Mouse (Mus musculus) limb, embryonic 12.5 days (tissue): Measurements from ENCODE around the gene Acap3. TPM values are rescaled to one million over a fixed set of nuclear protein-coding genes. Genes with fewer than 3 reads are reported as not detected.

ENCODE experiments used
- ATAC-seq: fragments of 200-750 bp; cut with Nextera tagmentation; 2 replicates; pipeline ENCODE4 v1.8.0; 2017; ENCODE audit warnings: low read depth, moderate TSS enrichment; ENCODE audit not compliant: insufficient number of reproducible peaks, insufficient read depth, low FRiP score, low TSS enrichment
- H3K27ac ChIP-seq: fragments of 300-500 bp; sonication (generic); 2 replicates; pipeline ENCODE4 v1.5.1; 2016; ENCODE audit warnings: mild to moderate bottlenecking, moderate library complexity
- H3K27me3 ChIP-seq: fragments of 300-500 bp; sonication (generic); 2 replicates; pipeline ENCODE4 v1.6.1; 2016; ENCODE audit warnings: mild to moderate bottlenecking, moderate library complexity
- H3K36me3 ChIP-seq: fragments of 300-500 bp; sonication (generic); 2 replicates; pipeline ENCODE4 v1.6.1; 2016; ENCODE audit warnings: mild to moderate bottlenecking, moderate library complexity
- H3K4me1 ChIP-seq: fragments of 300-500 bp; sonication (generic); replicated peaks from 2 replicates; pipeline ENCODE4 v1.6.1; 2016
- H3K4me2 ChIP-seq: fragments of 300-500 bp; sonication (generic); 2 replicates; pipeline ENCODE4 v1.6.1; 2016; ENCODE audit warnings: mild to moderate bottlenecking, moderate library complexity
- H3K4me3 ChIP-seq: fragments of 300-500 bp; sonication (generic); replicated peaks from 2 replicates; pipeline ENCODE4 v1.5.1; 2016; ENCODE audit warnings: mild to moderate bottlenecking
- H3K9ac ChIP-seq: fragments of 300-500 bp; sonication (generic); replicated peaks from 2 replicates; pipeline ENCODE4 v1.6.1; 2016; ENCODE audit warnings: mild to moderate bottlenecking, moderate library complexity
- H3K9me3 ChIP-seq: fragments of 300-500 bp; sonication (generic); 2 replicates; pipeline ENCODE4 v1.6.1; 2016; ENCODE audit warnings: mild to moderate bottlenecking, moderate library complexity
- WGBS: fragments of 180-500 bp; shearing (Covaris S2); methylation state at CpG from one replicate; pipeline ENCODE4 v1.1.7; 2016; 5-methylcytosine and 5-hydroxymethylcytosine counted together
- polyA plus RNA-seq: library from polyadenylated mRNA; unstranded; fragments of >200 nt; fragmentation: Nextera tagmentation; extraction: Ambion mirVana; gene quantifications from 2 replicates; pipeline ENCODE4 v1.2.1, GENCODE M21; 2016

The Acap3 gene
- polyA plus RNA-seq, 1 experiment from 2014 or later: 18.4 TPM

- 95% methylated on average over 2 of the region's 2 CpGs for WGBS
These were observed 6.7 kb downstream of the Acap3 start for GRCm38 (mm10) chr4:155898318-155898717.

GRCm38 (mm10) chr4:155899355-155899754, 7.7 kb downstream of the Acap3 start:
- H3K9ac ChIP-seq: no peak overlapping the region
- H3K27ac ChIP-seq: no peak overlapping the region
- peaks cover 76% of the 10 kb centered on the region for H3K36me3 ChIP-seq
- no peak for ATAC-seq
- H3K4me2 ChIP-seq: no peak overlapping the region
- WGBS: 97% methylated on average over 7 of the region's 7 CpGs
- no peaks in the 10 kb centered on the region for H3K9me3 ChIP-seq
- H3K4me3 ChIP-seq: no peak overlapping the region
- peaks cover 12% of the 10 kb centered on the region for H3K4me1 ChIP-seq
- H3K27me3 ChIP-seq: no peaks in the 10 kb centered on the region

More at GRCm38 (mm10) chr4:155898318-155898717, 6.7 kb downstream of the Acap3 start:
- H3K36me3 ChIP-seq: peaks cover 66% of the 10 kb centered on the region
- peaks cover 22% of the 10 kb centered on the region for H3K4me1 ChIP-seq
- H3K27ac ChIP-seq: no peak overlapping the region
- no peaks in the 10 kb centered on the region for H3K9me3 ChIP-seq
- no peak overlapping the region for H3K9ac ChIP-seq
- no peak for ATAC-seq
- no peak overlapping the region for H3K4me3 ChIP-seq
- H3K27me3 ChIP-seq: no peaks in the 10 kb centered on the region
- H3K4me2 ChIP-seq: no peak overlapping the region

- no peak overlapping the region for H3K4me3 ChIP-seq
- ATAC-seq: no peak
- no peaks in the 10 kb centered on the region for H3K9me3 ChIP-seq
- 82% methylated on average over 3 of the region's 3 CpGs for WGBS
- no peak overlapping the region for H3K4me2 ChIP-seq
- H3K9ac ChIP-seq: no peak overlapping the region
- H3K27ac ChIP-seq: no peak overlapping the region
- peaks cover 93% of the 10 kb centered on the region for H3K36me3 ChIP-seq
- no peaks in the 10 kb centered on the region for H3K27me3 ChIP-seq
- H3K4me1 ChIP-seq: no peaks in the 10 kb centered on the region
These were observed 9.6 kb downstream of the Acap3 start for GRCm38 (mm10) chr4:155901205-155901604.

- whole genome bisulfite sequencing: 93% methylated on average over 13 of the region's 13 CpGs
- H3K4me3 ChIP-seq: no peak overlapping the region
- peaks cover 90% of the 10 kb centered on the region for H3K36me3 ChIP-seq
These were observed 11.6 kb downstream of the Acap3 start for GRCm38 (mm10) chr4:155903246-155903645.

GRCm38 (mm10) chr4:155904318-155905102, 12.9 kb downstream of the Acap3 start:
- no peak overlapping the region for H3K27ac ChIP-seq
- no peak overlapping the region for H3K4me2 ChIP-seq
- H3K4me1 ChIP-seq: no peaks in the 10 kb centered on the region
- H3K27me3 ChIP-seq: no peaks in the 10 kb centered on the region
- no peaks in the 10 kb centered on the region for H3K9me3 ChIP-seq
- H3K4me3 ChIP-seq: no peak overlapping the region
- WGBS: 91% methylated on average over 13 of the region's 13 CpGs
- no peak overlapping the region for H3K9ac ChIP-seq
- H3K36me3 ChIP-seq: peaks cover 77% of the 10 kb centered on the region
- ATAC-seq: no peak

More at GRCm38 (mm10) chr4:155903246-155903645, 11.6 kb downstream of the Acap3 start:
- H3K4me2 ChIP-seq: no peak overlapping the region
- no peak overlapping the region for H3K27ac ChIP-seq
- no peaks in the 10 kb centered on the region for H3K27me3 ChIP-seq
- H3K9ac ChIP-seq: no peak overlapping the region
- no peak for ATAC-seq
- no peaks in the 10 kb centered on the region for H3K9me3 ChIP-seq
- H3K4me1 ChIP-seq: no peaks in the 10 kb centered on the region

- Histone ChIP-seq H3K9me3 (no peaks in the 10 kb centered on the region), H3K9ac (no peak overlapping the region), H3K4me3 (no peak overlapping the region), H3K27me3 (no peaks in the 10 kb centered on the region), H3K36me3 (peaks cover 66% of the 10 kb centered on the region), H3K27ac (no peak overlapping the region), H3K4me2 (no peak overlapping the region), H3K4me1 (0 out of 2 replicates have a peak, but pooled peaks cover 3% of the 10 kb centered on the region)
- WGBS: 85% methylated on average over 13 of the region's 13 CpGs
- no peak for ATAC-seq
These were observed 14.0 kb downstream of the Acap3 start for GRCm38 (mm10) chr4:155905634-155906033.

GRCm38 (mm10) chr4:155906125-155906524, 14.5 kb downstream of the Acap3 start:
- WGBS: 85% methylated on average over 9 of the region's 9 CpGs
- H3K4me2 ChIP-seq: no peak overlapping the region
- no peak for ATAC-seq
- no peaks in the 10 kb centered on the region for H3K9me3 ChIP-seq
- no peak overlapping the region for H3K9ac ChIP-seq
- 0 out of 2 replicates have a peak, but pooled peaks cover 3% of the 10 kb centered on the region for H3K4me1 ChIP-seq
- H3K27ac ChIP-seq: no peak overlapping the region
- H3K36me3 ChIP-seq: peaks cover 61% of the 10 kb centered on the region
- H3K27me3 ChIP-seq: no peaks in the 10 kb centered on the region
- H3K4me3 ChIP-seq: no peak overlapping the region

GRCm38 (mm10) chr4:155907003-155907402, 15.4 kb downstream of the Acap3 start:
- Histone ChIP-seq H3K27me3 (no peaks in the 10 kb centered on the region), H3K36me3 (peaks cover 52% of the 10 kb centered on the region), H3K4me3 (no peak overlapping the region), H3K9me3 (no peaks in the 10 kb centered on the region), H3K4me1 (0 out of 2 replicates have a peak, but pooled peaks cover 3% of the 10 kb centered on the region), H3K4me2 (no peak overlapping the region), H3K9ac (no peak overlapping the region), H3K27ac (no peak overlapping the region)
- WGBS: 84% methylated on average over 11 of the region's 11 CpGs
- no peak for ATAC-seq

GRCm38 (mm10) chr4:155908281-155908680, 16.7 kb downstream of the Acap3 start:
- 0 out of 2 replicates have a peak, but pooled peaks cover 3% of the 10 kb centered on the region for H3K4me1 ChIP-seq
- no peak overlapping the region for H3K9ac ChIP-seq
- WGBS: 79% methylated on average over 7 of the region's 7 CpGs
- no peak for ATAC-seq
- no peaks in the 10 kb centered on the region for H3K9me3 ChIP-seq
- H3K4me3 ChIP-seq: no peak overlapping the region
- no peak overlapping the region for H3K4me2 ChIP-seq
- H3K36me3 ChIP-seq: peaks cover 39% of the 10 kb centered on the region
- H3K27ac ChIP-seq: no peak overlapping the region
- no peaks in the 10 kb centered on the region for H3K27me3 ChIP-seq

- no peak for ATAC-seq
- no peak overlapping the region for H3K4me2 ChIP-seq
- no peak overlapping the region for H3K9ac ChIP-seq
- WGBS: 88% methylated on average over 4 of the region's 4 CpGs
- H3K27me3 ChIP-seq: no peaks in the 10 kb centered on the region
- peaks cover 35% of the 10 kb centered on the region for H3K36me3 ChIP-seq
- 0 out of 2 replicates have a peak, but pooled peaks cover 3% of the 10 kb centered on the region for H3K4me1 ChIP-seq
- H3K9me3 ChIP-seq: no peaks in the 10 kb centered on the region
- H3K4me3 ChIP-seq: no peak overlapping the region
- no peak overlapping the region for H3K27ac ChIP-seq
These were observed 17.1 kb downstream of the Acap3 start for GRCm38 (mm10) chr4:155908751-155909150.

- Histone ChIP-seq H3K9me3 (no peaks in the 10 kb centered on the region), H3K9ac (no peak overlapping the region), H3K4me3 (no peak overlapping the region), H3K4me1 (no peaks in the 10 kb centered on the region), H3K27me3 (no peaks in the 10 kb centered on the region), H3K36me3 (no peaks in the 10 kb centered on the region), H3K27ac (no peak overlapping the region), H3K4me2 (no peak overlapping the region)
- 66% methylated on average over 1 of the region's 1 CpGs for WGBS
- ATAC-seq: no peak
These were observed 40.4 kb downstream of the Acap3 start for GRCm38 (mm10) chr4:155932031-155932430.
